Mouse (Mus musculus) large intestine, adult 2 months (tissue): ENCODE results near the gene Gm10837. TPM values are rescaled to one million over a fixed set of nuclear protein-coding genes. Genes with fewer than 3 reads are reported as not detected.
"Not testable (repeated sequence)": the region's sequence is repeated elsewhere in the genome, so short reads cannot be mapped to it uniquely, and the experiment has no call there.

Experiments
- DNase-seq: peaks from one replicate; pipeline ENCODE4 v3.0.0-alpha.2; 2012; ENCODE audit warnings: low read depth, low spot score
- WGBS: fragments of 180-500 bp; shearing (Covaris S2); methylation state at CpG from one replicate; pipeline ENCODE4 v1.1.7; 2018; 5-methylcytosine and 5-hydroxymethylcytosine counted together
- polyA plus RNA-seq: library from polyadenylated mRNA; depleted of rRNA; stranded (reverse); fragments of >200 nt; gene quantifications from 2 replicates; pipeline ENCODE4 v1.2.3, GENCODE M21; 2012; rRNA removed

Gene Gm10837
- not detected in 2 replicates for polyA plus RNA-seq

GRCm38 (mm10) chr14:122490441-122491328 lies at the start of gene Gm10837:
Gm10837 (plus strand) TSS chr14:122490586.
- 1% methylated on average over 51 of the region's 51 CpGs for WGBS
- DNase-seq: no peak

- WGBS: 6% methylated on average over 29 of the region's 29 CpGs
Measured at GRCm38 (mm10) chr14:122449601-122450495, 40.5 kb upstream of the Gm10837 start.

GRCm38 (mm10) chr14:122450496-122451382 lies 39.6 kb upstream of the Gm10837 start, which contains the start of gene Gm5089:
Gm5089 (minus strand) TSS chr14:122451115.
- WGBS: 1% methylated on average over 59 of the region's 59 CpGs
- DNase-seq: peak; percentile 36

More at GRCm38 (mm10) chr14:122449601-122450495, 40.5 kb upstream of the Gm10837 start:
- DNase-seq: no peak

- WGBS: 60% methylated on average over 5 of the region's 5 CpGs
- DNase-seq: no peak
Measured at GRCm38 (mm10) chr14:122451551-122452145, 38.7 kb upstream of the Gm10837 start.

GRCm38 (mm10) chr14:122452701-122453387 lies 37.5 kb upstream of the Gm10837 start:
- DNase-seq: no peak
- 36% methylated on average over 13 of the region's 13 CpGs for WGBS

- 6% methylated on average over 32 of the region's 32 CpGs for WGBS
- DNase-seq: no peak
Measured at GRCm38 (mm10) chr14:122453388-122453995, 36.9 kb upstream of the Gm10837 start.

GRCm38 (mm10) chr14:122453996-122454738 lies 36.2 kb upstream of the Gm10837 start:
- DNase-seq: no peak

GRCm38 (mm10) chr14:122454901-122455561 lies 35.4 kb upstream of the Gm10837 start:
- no peak for DNase-seq
- WGBS: 66% methylated on average over 10 of the region's 10 CpGs

More at GRCm38 (mm10) chr14:122453996-122454738, 36.2 kb upstream of the Gm10837 start:
- 17% methylated on average over 12 of the region's 12 CpGs for WGBS

GRCm38 (mm10) chr14:122455562-122455958 lies 34.8 kb upstream of the Gm10837 start:
- WGBS: 62% methylated on average over 4 of the region's 4 CpGs
- DNase-seq: no peak

GRCm38 (mm10) chr14:122459332-122459731 lies 31.1 kb upstream of the Gm10837 start:
- WGBS: 81% methylated on average over 10 of the region's 12 CpGs

GRCm38 (mm10) chr14:122459776-122460175 lies 30.6 kb upstream of the Gm10837 start:
- no peak for DNase-seq
- 90% methylated on average over 1 of the region's 1 CpGs for WGBS

More at GRCm38 (mm10) chr14:122459332-122459731, 31.1 kb upstream of the Gm10837 start:
- not testable (repeated sequence) for DNase-seq

GRCm38 (mm10) chr14:122460226-122460625 lies 30.2 kb upstream of the Gm10837 start:
- no peak for DNase-seq
- 43% methylated on average over 5 of the region's 5 CpGs for WGBS

GRCm38 (mm10) chr14:122461500-122461899 lies 28.9 kb upstream of the Gm10837 start:
- 45% methylated on average over 3 of the region's 3 CpGs for WGBS
- DNase-seq: no peak

GRCm38 (mm10) chr14:122461966-122462365 lies 28.4 kb upstream of the Gm10837 start:
- 33% methylated on average over 9 of the region's 9 CpGs for WGBS
- no peak for DNase-seq

- DNase-seq: no peak
- WGBS: 39% methylated on average over 17 of the region's 17 CpGs
Measured at GRCm38 (mm10) chr14:122462689-122463079, 27.7 kb upstream of the Gm10837 start.

GRCm38 (mm10) chr14:122463080-122463691 lies 27.2 kb upstream of the Gm10837 start:
- WGBS: 4% methylated on average over 40 of the region's 40 CpGs
- DNase-seq: no peak
